Mouse (Mus musculus) lung, postnatal 0 days (tissue): Measurements from ENCODE around the gene Rab25. TPM values are rescaled to one million over a fixed set of nuclear protein-coding genes. Genes with fewer than 3 reads are reported as not detected.

Experiments used
- ATAC-seq: fragments of 200-750 bp; cut with Nextera tagmentation; 2 replicates; pipeline ENCODE4 v1.8.0; 2017; ENCODE audit warnings: moderate library complexity
- DNase-seq: peaks from one replicate; pipeline ENCODE4 v3.0.0-alpha.2; 2016; ENCODE audit warnings: low spot score
- H3K27ac ChIP-seq: fragments of 300-500 bp; sonication (generic); 2 replicates; pipeline ENCODE4 v1.5.1; 2014; ENCODE audit warnings: antibody characterized with exemption, mild to moderate bottlenecking, low read length, mixed read lengths
- H3K27me3 ChIP-seq: fragments of 300-500 bp; sonication (generic); replicated peaks from 2 replicates; pipeline ENCODE4 v1.6.1; 2014; ENCODE audit warnings: low read length, mixed read lengths; ENCODE audit not compliant: insufficient read depth
- H3K36me3 ChIP-seq: fragments of 300-500 bp; sonication (generic); 2 replicates; pipeline ENCODE4 v1.6.1; 2014; ENCODE audit warnings: low read length, mixed read lengths; ENCODE audit not compliant: insufficient read depth
- H3K4me1 ChIP-seq: fragments of 300-500 bp; sonication (generic); 2 replicates; pipeline ENCODE4 v1.6.1; 2014; ENCODE audit warnings: antibody characterized with exemption, low read depth, low read length, mixed read lengths; ENCODE audit not compliant: insufficient read depth
- H3K4me2 ChIP-seq: fragments of 300-500 bp; sonication (generic); replicated peaks from 2 replicates; pipeline ENCODE4 v1.6.1; 2014; ENCODE audit warnings: low read depth, mild to moderate bottlenecking, low read length, moderate library complexity, mixed read lengths
- H3K4me3 ChIP-seq: fragments of 300-500 bp; sonication (generic); 2 replicates; pipeline ENCODE4 v1.5.1; 2014; ENCODE audit warnings: low read depth, low read length
- H3K9ac ChIP-seq: fragments of 300-500 bp; sonication (generic); replicated peaks from 2 replicates; pipeline ENCODE4 v1.6.1; 2014; ENCODE audit warnings: low read depth, mild to moderate bottlenecking
- H3K9me3 ChIP-seq: fragments of 300-500 bp; sonication (generic); 2 replicates; pipeline ENCODE4 v1.6.1; 2016; ENCODE audit warnings: low read length, mixed read lengths
- CTCF ChIP-seq: IDR thresholded peaks from 2 replicates; pipeline ENCODE4 v1.5.1; 2016; ENCODE audit warnings: antibody characterized with exemption, mild to moderate bottlenecking
- EP300 ChIP-seq: IDR thresholded peaks from 2 replicates; pipeline ENCODE4 v1.6.1; 2016; ENCODE audit warnings: antibody characterized with exemption, mild to moderate bottlenecking, control low read depth
- WGBS: fragments of 180-500 bp; shearing (Covaris S2); extraction: QIAGEN DNeasy Blood & Tissue Kit; methylation state at CpG from one replicate; pipeline ENCODE4 v1.1.7; 2014; 5-methylcytosine and 5-hydroxymethylcytosine counted together
- polyA plus RNA-seq: library from polyadenylated mRNA; unstranded; fragments of >200 nt; fragmentation: Nextera tagmentation; extraction: Ambion mirVana; gene quantifications from 2 replicates; pipeline ENCODE4 v1.2.1, GENCODE M21; 2015

The Rab25 gene
- polyA plus RNA-seq, 1 experiment from 2014 or later = 61.4 TPM

DNA sequence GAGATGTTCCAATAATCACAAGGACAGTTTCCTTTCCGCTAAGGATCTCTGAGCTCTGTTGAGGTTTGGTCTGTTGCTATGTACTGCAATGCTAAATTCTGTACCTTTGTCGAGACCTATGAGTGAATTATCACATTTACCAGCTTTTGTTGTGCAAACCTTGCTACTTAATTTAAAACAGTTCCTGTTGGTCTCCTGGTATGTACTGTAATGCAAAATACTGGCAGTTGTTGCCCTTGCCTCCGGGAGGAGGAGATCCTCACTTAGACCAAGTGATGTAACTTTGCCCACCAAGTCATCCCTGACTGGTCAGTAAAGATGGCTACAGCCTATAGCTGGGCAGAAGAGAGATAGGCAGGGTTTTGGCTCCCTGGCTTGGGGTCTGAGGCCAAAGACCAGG is 27.4 kb upstream of the Rab25 start, which contains the start of gene Ssr2:
Gene Ssr2, plus strand, starts transcription at position 337 of the 400 bp plus-strand sequence.
- Histone ChIP-seq H3K27ac (no peak within 1 kb of the TSS), H3K4me3 (no peak within 1 kb of the TSS), H3K4me2 (no peak within 1 kb of the TSS), H3K9me3 (no peaks in the 10 kb centered on the region), H3K27me3 (no peaks in the 10 kb centered on the region), H3K4me1 (peaks cover 7% of the 10 kb centered on the region; the same call in 1 of the 2 replicates), H3K9ac (no peak within 1 kb of the TSS), H3K36me3 (no peaks in the 10 kb centered on the region)
- 84% methylated on average over 3 of the region's 3 CpGs for WGBS
- TF ChIP-seq CTCF = no peak
- no peak for TF ChIP-seq EP300
- no peak for ATAC-seq
- DNase-seq = no peak

DNA sequence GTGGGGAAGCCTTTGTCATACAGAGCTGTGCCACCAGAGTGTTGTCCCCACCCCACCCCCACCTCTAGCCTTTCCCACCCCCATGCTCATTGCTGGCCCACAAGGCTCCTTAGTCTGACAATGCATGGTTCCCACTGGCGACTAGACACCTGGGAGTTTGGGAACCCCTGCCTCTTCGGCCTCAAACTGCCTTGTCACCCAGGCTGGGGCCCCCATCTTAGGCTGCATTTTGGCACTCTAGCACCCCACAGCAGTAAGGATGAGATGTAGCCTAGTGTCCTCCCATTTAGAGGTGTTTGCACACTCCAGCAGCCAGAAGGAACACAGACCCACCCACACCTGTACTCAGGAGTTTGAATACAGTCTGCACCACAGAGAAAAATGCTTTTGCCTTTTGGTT is 25.7 kb upstream of the Rab25 start:
- TF ChIP-seq CTCF = no peak
- no peak for TF ChIP-seq EP300
- Histone ChIP-seq H3K9me3 (no peaks in the 10 kb centered on the region), H3K4me3 (no peak overlapping the region), H3K4me1 (no peaks in the 10 kb centered on the region), H3K27me3 (no peaks in the 10 kb centered on the region), H3K27ac (no peak overlapping the region), H3K4me2 (no peak overlapping the region), H3K9ac (no peak overlapping the region), H3K36me3 (peaks cover 3% of the 10 kb centered on the region; the same call in 1 of the 2 replicates)
- WGBS = 84% methylated on average over 2 of the region's 2 CpGs
- ATAC-seq = no peak
- no peak for DNase-seq

DNA sequence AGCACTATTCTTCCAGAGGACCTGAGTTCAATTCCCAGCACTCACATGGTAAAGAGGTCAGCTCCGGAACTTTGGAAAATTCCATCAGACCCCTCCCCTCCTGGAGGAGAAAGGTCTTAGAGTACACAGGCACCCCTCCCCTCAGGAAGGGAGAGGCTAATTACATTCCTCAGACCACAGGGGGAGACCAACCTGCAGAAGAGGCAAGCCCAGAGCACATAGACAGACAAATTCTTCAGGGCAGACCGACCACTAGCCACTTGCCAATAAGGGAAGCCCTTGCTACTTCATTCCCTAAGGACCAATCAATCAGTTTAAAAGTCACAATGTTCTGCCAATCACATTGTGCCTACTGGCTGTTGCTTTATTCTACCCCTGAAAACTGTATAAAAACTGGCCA is 24.7 kb upstream of the Rab25 start:
- Histone ChIP-seq H3K36me3 (peaks cover 10% of the 10 kb centered on the region; the same call in 1 of the 2 replicates), H3K4me1 (no peaks in the 10 kb centered on the region), H3K27ac (no peak overlapping the region), H3K9ac (no peak overlapping the region), H3K9me3 (no peaks in the 10 kb centered on the region), H3K4me2 (no peak overlapping the region), H3K4me3 (no peak overlapping the region), H3K27me3 (no peaks in the 10 kb centered on the region)
- no peak for TF ChIP-seq CTCF
- TF ChIP-seq EP300 = no peak
- DNase-seq (no peak), ATAC-seq (no peak)
- WGBS = 72% methylated on average over 2 of the region's 2 CpGs

DNA sequence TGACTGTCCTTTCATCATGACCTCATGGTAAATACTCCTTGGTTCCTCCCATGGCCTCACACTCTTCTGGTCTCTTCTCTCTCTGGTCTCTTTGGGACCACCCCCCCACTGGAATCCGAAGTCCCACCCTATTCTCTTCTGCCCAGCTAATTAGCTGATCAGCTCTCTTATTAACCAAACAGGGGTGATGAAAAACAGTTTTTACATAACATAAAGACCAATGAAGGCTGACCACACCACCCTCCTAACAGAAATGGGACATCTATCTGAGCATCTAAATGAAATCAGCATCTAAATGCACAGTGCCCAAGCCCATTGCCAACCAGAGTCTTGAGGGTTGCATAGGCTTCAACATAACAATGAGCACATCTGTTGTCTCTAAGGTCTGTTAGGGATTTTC is 23.8 kb upstream of the Rab25 start:
- no peak for ATAC-seq
- no peaks in the 10 kb centered on the region for H3K9me3 ChIP-seq
- DNase-seq = no peak
- H3K4me1 ChIP-seq = no peaks in the 10 kb centered on the region
- 94% methylated on average over 1 of the region's 1 CpGs for WGBS
- H3K4me2 ChIP-seq = no peak overlapping the region
- no peak overlapping the region for H3K9ac ChIP-seq
- H3K27ac ChIP-seq = no peak overlapping the region
- peaks cover 10% of the 10 kb centered on the region; the same call in 1 of the 2 replicates for H3K36me3 ChIP-seq
- H3K4me3 ChIP-seq = no peak overlapping the region
- TF ChIP-seq CTCF (no peak), EP300 (no peak)
- no peaks in the 10 kb centered on the region for H3K27me3 ChIP-seq

DNA sequence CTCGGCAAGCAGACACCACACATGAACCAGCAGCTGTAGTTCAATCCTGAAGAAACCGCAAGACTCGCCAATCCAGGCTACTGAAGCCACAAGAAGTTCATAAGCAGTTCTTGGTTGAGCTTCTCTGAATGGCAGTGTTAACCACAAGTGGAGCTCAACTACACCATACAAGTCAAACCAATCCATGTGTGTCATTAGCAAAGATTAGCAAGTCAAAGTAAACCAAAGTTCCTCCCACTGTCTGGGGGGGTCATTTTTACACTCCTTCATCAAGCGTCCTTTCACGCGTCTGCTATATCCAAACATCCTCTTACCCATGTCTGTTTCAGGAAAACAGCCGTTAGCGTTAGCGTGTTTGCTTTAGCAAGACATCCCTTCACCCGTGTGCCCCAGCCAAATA is 22.2 kb upstream of the Rab25 start:
- Histone ChIP-seq H3K27me3 (no peaks in the 10 kb centered on the region), H3K4me3 (no peak overlapping the region), H3K36me3 (peaks cover 25% of the 10 kb centered on the region), H3K4me2 (no peak overlapping the region), H3K9ac (no peak overlapping the region), H3K9me3 (no peaks in the 10 kb centered on the region), H3K4me1 (no peaks in the 10 kb centered on the region), H3K27ac (no peak overlapping the region)
- no peak for DNase-seq
- ATAC-seq = no peak
- WGBS = 85% methylated on average over 10 of the region's 10 CpGs
- TF ChIP-seq EP300 (no peak), CTCF (no peak)

DNA sequence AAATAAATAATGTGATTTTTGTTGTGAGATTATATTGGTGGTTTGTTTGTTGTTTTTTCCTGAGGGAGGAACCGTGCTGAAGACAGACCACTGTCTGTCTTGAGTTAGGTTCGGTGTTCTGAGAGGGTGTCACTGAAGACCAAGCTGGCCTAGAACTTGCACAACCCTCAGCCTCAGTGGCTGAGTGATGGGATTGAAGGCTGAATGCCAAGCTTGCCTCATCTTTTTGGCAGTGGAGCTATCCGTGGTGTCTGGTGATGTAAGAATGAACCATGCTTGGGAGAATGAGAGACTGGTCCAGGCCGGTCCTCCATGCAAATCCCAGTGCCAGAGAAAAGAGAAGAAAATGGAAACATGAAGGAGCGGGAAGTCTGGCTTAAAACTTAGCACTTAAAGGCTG is 21.6 kb upstream of the Rab25 start:
- WGBS = 72% methylated on average over 5 of the region's 5 CpGs
- H3K4me3 ChIP-seq = no peak overlapping the region
- TF ChIP-seq EP300 = no peak
- no peak for TF ChIP-seq CTCF
- no peaks in the 10 kb centered on the region for H3K9me3 ChIP-seq
- H3K36me3 ChIP-seq = peaks cover 32% of the 10 kb centered on the region
- DNase-seq (peak; percentile 63), ATAC-seq (peak; percentile 69)
- no peak overlapping the region for H3K4me2 ChIP-seq
- H3K27me3 ChIP-seq = no peaks in the 10 kb centered on the region
- no peak overlapping the region for H3K27ac ChIP-seq
- H3K4me1 ChIP-seq = no peaks in the 10 kb centered on the region
- no peak overlapping the region for H3K9ac ChIP-seq

DNA sequence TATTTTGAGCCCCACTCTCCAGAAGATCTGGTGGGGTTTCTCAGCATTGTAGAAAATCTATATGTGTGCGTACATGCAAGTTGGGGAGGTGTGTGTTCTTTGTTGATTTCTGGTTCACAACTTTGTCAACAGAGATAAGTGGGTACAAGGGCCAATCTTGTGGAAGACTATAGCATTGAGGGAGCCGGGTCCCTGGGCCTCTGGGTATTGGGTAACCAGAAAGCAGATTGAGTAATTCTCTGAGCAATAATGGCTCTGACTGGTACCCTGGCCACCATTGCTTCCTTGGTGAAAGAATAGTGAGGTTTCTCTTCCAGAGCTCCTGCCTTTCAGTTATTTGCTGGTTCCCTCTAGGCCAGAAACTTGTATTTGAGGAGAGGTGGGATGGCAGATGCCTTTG is 21.0 kb upstream of the Rab25 start:
- H3K36me3 ChIP-seq = peaks cover 38% of the 10 kb centered on the region
- H3K9ac ChIP-seq = no peak overlapping the region
- WGBS = 69% methylated on average over 2 of the region's 2 CpGs
- H3K27ac ChIP-seq = no peak overlapping the region
- no peaks in the 10 kb centered on the region for H3K4me1 ChIP-seq
- TF ChIP-seq CTCF (no peak), EP300 (no peak)
- DNase-seq = no peak
- no peak overlapping the region for H3K4me3 ChIP-seq
- ATAC-seq = peak; percentile 47; the same call in 1 of the 2 replicates
- no peaks in the 10 kb centered on the region for H3K27me3 ChIP-seq
- H3K9me3 ChIP-seq = no peaks in the 10 kb centered on the region
- H3K4me2 ChIP-seq = no peak overlapping the region
